Mouse (Mus musculus) E14TG2a.4 (cell line): ENCODE measurements around the gene Aunip.

Source experiments
- CTCF ChIP-seq: conservative IDR thresholded peaks from 2 replicates; pipeline ENCODE4 v1.5.1; 2014; ENCODE audit warnings: low read length
- NANOG ChIP-seq: IDR thresholded peaks from 2 replicates; pipeline ENCODE4 v1.6.1; 2014; ENCODE audit warnings: borderline replicate concordance, low read length, mixed read lengths
- POU5F1 ChIP-seq: IDR thresholded peaks from 2 replicates; pipeline ENCODE4 v1.6.1; 2014; ENCODE audit warnings: low read length, borderline replicate concordance

DNA sequence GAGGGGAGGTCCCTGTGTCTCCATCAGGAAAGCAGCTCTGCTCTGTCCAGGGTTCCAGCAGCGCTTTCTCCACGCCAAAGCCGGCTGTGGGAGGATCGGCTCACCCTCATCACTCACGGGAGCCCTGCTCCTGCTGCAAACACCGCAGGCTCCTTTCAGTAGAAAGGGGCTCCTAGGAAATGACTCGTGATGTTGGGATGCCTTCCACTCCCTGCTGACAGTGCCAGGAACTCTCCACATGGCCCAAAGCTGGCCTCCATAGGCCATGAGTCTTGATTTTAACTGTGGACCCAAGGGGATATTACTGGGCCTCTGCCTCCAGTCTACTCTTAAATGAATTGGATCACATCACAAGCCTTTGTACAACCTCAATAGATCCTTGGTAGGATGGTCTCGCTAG is 59.0 kb downstream of the Aunip start:
- TF ChIP-seq CTCF (no peak), NANOG (no peak), POU5F1 (no peak)
